Mouse (Mus musculus): ENCODE measurements around the gene Pmpca. TPM values are rescaled to one million over a fixed set of nuclear protein-coding genes. Genes with fewer than 3 reads are reported as not detected.
A peak's percentile ranks its signal among the peaks of the same experiment; 100 is the strongest.

Pmpca gene
- polyA plus RNA-seq, 1 experiment from 2014 or later, result 55.4 TPM

DNA sequence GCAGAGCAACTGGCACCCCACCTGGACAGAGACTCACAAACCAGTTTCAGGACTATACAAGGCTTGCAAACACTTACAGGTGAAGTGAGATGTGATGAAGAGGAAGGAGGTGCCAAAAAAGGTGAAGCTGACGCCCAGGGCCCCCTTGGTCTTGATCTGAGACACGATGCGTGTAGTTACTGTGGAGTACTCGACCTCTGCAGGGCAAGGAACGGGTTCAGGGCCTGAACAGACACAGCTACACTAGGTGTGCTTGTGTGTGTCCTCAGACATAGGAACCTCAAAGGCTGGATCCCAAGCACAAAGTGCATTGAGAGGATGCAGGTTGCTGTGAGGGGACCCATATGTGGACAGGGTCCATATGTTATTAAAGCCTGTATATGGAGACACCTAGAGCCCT lies 11.2 kb downstream of the Pmpca start:
- DNase-seq (ENCODE audit: low spot score), result no peak
- Histone ChIP-seq H3K4me3 (ENCODE audit: low read depth, low read length) (no peak overlapping the region), H3K27me3 (ENCODE audit: control insufficient read depth, insufficient read depth, low read length) (no peaks in the 10 kb centered on the region), H3K9ac (ENCODE audit: low read length) (no peak overlapping the region), H3K4me1 (replicated peaks; ENCODE audit: control insufficient read depth, insufficient read depth) (no peaks in the 10 kb centered on the region), H3K9me3 (ENCODE audit: control insufficient read depth, low read length) (no peaks in the 10 kb centered on the region), H3K27ac (replicated peaks) (no peak overlapping the region), H3K36me3 (ENCODE audit: control insufficient read depth, insufficient read depth, low read length) (peaks cover 48% of the 10 kb centered on the region), H3K4me2 (replicated peaks; ENCODE audit: low read depth) (no peak overlapping the region)
- TF ChIP-seq EP300 (optimal IDR thresholded peaks at IDR 0.05), result no peak
- no peak for TF ChIP-seq CTCF (IDR thresholded peaks at IDR 0.05; ENCODE audit: low read depth)
- 86% methylated on average over 5 of the region's 5 CpGs for WGBS
- ATAC-seq (ENCODE audit: low FRiP score, low TSS enrichment), result no peak

DNA sequence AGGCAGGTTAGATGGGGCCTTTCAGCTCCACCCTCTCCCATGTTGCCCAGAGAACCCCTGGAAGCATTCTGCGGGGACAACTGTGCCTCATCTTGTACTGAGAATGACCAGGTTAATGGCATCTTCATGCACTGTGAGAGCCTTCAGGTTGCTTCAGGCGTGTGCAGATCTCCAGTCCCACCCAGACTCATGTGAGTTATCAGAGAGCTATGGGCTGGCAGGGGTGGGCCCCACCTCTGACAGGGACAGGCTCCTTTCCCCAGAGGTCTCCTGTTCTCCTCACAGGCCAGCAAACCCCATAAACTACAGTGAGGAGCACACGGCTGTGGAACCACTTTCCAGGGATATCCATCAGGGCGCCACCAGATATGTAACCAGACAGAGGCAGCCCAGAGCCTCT lies 11.9 kb downstream of the Pmpca start:
- Histone ChIP-seq H3K9ac (ENCODE audit: low read length) (no peak overlapping the region), H3K9me3 (ENCODE audit: control insufficient read depth, low read length) (no peaks in the 10 kb centered on the region), H3K4me2 (replicated peaks; ENCODE audit: low read depth) (no peak overlapping the region), H3K4me1 (replicated peaks; ENCODE audit: control insufficient read depth, insufficient read depth) (no peaks in the 10 kb centered on the region), H3K27ac (replicated peaks) (no peak overlapping the region), H3K4me3 (ENCODE audit: low read depth, low read length) (no peak overlapping the region), H3K27me3 (ENCODE audit: control insufficient read depth, insufficient read depth, low read length) (no peaks in the 10 kb centered on the region), H3K36me3 (ENCODE audit: control insufficient read depth, insufficient read depth, low read length) (peaks cover 40% of the 10 kb centered on the region)
- ATAC-seq (ENCODE audit: low FRiP score, low TSS enrichment), result no peak
- TF ChIP-seq CTCF (IDR thresholded peaks at IDR 0.05; ENCODE audit: low read depth) (no peak), EP300 (optimal IDR thresholded peaks at IDR 0.05) (no peak)
- 82% methylated on average over 4 of the region's 4 CpGs for WGBS
- no peak for DNase-seq (ENCODE audit: low spot score)

DNA sequence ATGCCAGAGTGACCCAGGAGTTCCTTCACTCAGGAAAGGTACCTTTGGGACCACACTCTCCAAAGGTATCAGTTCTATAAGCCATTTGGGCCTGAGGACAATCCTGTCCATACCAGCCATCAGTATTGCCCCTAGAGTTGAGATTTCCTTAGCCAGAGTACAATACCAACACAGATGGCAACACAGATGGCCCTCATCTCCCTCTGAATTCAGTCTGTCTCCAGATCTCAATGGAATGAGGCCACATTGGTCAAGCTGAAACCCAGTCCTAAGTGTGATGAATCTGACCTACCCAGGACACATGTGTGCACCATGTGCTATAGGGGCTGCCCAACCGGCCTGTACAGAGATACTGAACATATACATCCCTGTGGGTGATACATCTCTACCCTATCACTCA lies 13.1 kb downstream of the Pmpca start:
- no peak for TF ChIP-seq EP300 (optimal IDR thresholded peaks at IDR 0.05)
- TF ChIP-seq CTCF (IDR thresholded peaks at IDR 0.05; ENCODE audit: low read depth), result no peak
- DNase-seq (ENCODE audit: low spot score) (no peak), ATAC-seq (ENCODE audit: low FRiP score, low TSS enrichment) (no peak)
- Histone ChIP-seq H3K27me3 (ENCODE audit: control insufficient read depth, insufficient read depth, low read length) (no peaks in the 10 kb centered on the region), H3K4me1 (replicated peaks; ENCODE audit: control insufficient read depth, insufficient read depth) (no peaks in the 10 kb centered on the region), H3K4me3 (ENCODE audit: low read depth, low read length) (no peak overlapping the region), H3K4me2 (replicated peaks; ENCODE audit: low read depth) (no peak overlapping the region), H3K27ac (replicated peaks) (no peak overlapping the region), H3K9ac (ENCODE audit: low read length) (no peak overlapping the region), H3K9me3 (ENCODE audit: control insufficient read depth, low read length) (no peaks in the 10 kb centered on the region), H3K36me3 (ENCODE audit: control insufficient read depth, insufficient read depth, low read length) (peaks cover 32% of the 10 kb centered on the region)
- 93% methylated on average over 1 of the region's 1 CpGs for WGBS

DNA sequence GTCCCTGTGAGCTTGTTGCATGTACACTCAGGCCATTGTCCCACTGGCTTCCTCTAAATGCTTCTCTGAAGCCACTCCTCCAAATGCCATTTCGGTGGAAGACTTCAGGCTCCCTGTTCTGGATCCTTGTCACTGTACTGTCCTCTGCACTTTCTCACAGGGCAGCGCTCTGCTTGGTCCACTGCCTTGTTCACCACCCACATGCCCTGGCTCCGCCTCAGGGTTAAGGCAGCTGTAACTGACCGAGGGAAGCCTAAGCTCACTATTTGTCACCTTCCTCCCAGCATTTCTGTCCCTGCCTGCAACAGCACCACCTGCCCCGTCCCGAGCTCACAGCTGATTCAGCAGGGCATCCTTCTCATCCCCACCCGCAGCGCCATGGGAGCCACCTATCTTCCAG lies 14.2 kb downstream of the Pmpca start:
- peaks cover 8% of the 10 kb centered on the region for H3K4me1 ChIP-seq (replicated peaks; ENCODE audit: control insufficient read depth, insufficient read depth)
- 77% methylated on average over 8 of the region's 8 CpGs for WGBS
- H3K9ac ChIP-seq (ENCODE audit: low read length), result no peak overlapping the region
- no peak overlapping the region for H3K4me2 ChIP-seq (replicated peaks; ENCODE audit: low read depth)
- H3K36me3 ChIP-seq (ENCODE audit: control insufficient read depth, insufficient read depth, low read length), result peaks cover 27% of the 10 kb centered on the region
- no peak overlapping the region for H3K27ac ChIP-seq (replicated peaks)
- H3K4me3 ChIP-seq (ENCODE audit: low read depth, low read length), result no peak overlapping the region
- DNase-seq (ENCODE audit: low spot score) (no peak), ATAC-seq (ENCODE audit: low FRiP score, low TSS enrichment) (no peak)
- H3K27me3 ChIP-seq (ENCODE audit: control insufficient read depth, insufficient read depth, low read length), result no peaks in the 10 kb centered on the region
- no peaks in the 10 kb centered on the region for H3K9me3 ChIP-seq (ENCODE audit: control insufficient read depth, low read length)
- no peak for TF ChIP-seq CTCF (IDR thresholded peaks at IDR 0.05; ENCODE audit: low read depth)
- no peak for TF ChIP-seq EP300 (optimal IDR thresholded peaks at IDR 0.05)

DNA sequence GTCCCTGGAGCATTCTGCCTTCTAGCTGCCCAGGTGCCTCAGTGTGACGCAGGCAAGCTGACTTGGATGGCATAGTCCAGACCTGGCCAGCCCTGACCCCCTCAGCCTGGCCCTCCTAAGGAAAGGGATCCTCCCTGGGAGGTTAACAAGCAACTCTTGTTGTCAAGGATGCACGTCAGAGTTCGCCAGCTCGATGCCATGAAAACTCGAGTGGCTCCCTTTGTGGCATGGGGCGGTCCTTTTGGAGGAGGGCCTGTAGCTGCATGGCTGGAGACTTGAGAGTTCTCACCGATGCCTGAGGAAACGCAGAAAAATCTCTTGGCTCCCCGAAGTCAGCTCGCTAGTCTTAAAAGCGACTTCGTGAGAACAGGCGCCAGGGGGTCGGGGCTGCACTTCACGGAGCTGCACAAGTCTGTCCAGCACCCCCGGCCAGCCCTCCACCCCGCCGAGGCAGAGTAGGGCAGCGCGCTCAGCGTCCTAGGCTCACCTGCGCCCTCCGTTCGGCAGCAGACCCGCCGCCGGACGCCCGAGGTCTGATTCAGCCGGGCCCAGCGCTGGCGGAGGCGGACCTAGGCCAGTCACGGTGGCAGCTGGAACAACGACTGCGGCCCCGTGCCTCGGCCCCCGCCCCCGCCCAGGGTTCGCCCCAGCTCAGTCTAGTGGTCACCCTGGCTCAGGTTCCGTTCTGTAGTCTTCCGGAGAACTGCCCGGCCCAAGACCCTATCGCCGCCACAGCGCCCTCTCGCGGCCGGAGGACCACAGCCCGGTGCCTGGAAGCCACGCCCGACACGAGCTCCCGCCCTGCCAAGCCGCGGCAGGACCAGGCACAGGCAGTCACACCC lies 19.6 kb downstream of the Pmpca start, which contains the start of gene Inpp5e:
Gene Inpp5e (minus strand): TSS at position 689 of the 842 bp plus-strand sequence.
- Histone ChIP-seq H3K9ac (ENCODE audit: low read length) (peak within 1 kb of the TSS; percentile 94), H3K9me3 (ENCODE audit: control insufficient read depth, low read length) (no peaks in the 10 kb centered on the region), H3K27me3 (ENCODE audit: control insufficient read depth, insufficient read depth, low read length) (no peaks in the 10 kb centered on the region), H3K36me3 (ENCODE audit: control insufficient read depth, insufficient read depth, low read length) (peaks cover 13% of the 10 kb centered on the region), H3K4me3 (ENCODE audit: low read depth, low read length) (peak within 1 kb of the TSS; percentile 86), H3K4me2 (replicated peaks; ENCODE audit: low read depth) (peak within 1 kb of the TSS; percentile 89), H3K27ac (replicated peaks) (peak within 1 kb of the TSS; percentile 87), H3K4me1 (replicated peaks; ENCODE audit: control insufficient read depth, insufficient read depth) (peaks cover 10% of the 10 kb centered on the region)
- TF ChIP-seq EP300 (optimal IDR thresholded peaks at IDR 0.05) (no peak), CTCF (IDR thresholded peaks at IDR 0.05; ENCODE audit: low read depth) (peak; percentile 98)
- under 1% methylated on average over 55 of the region's 57 CpGs for WGBS
- DNase-seq (ENCODE audit: low spot score) (peak; percentile 99), ATAC-seq (ENCODE audit: low FRiP score, low TSS enrichment) (peak; percentile 96)

DNA sequence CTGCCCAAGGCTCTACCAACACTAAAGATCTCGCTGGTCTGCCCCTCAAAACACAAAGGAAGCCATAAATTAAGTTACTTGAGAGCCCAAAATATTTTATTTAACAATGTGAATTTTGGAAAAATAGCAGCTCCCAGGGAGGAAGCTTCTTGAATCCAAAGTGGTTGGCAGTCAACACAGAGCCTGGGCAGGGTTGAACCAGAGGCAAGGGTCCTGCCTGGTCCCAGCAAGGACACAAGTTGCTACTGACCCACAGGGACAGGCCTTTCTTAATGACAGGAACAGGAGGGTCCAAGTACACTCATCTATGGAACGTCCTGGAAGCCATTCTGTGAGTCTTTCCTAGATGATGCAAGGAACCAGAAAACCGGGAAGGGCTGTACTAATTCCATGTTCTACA lies 20.2 kb downstream of the Pmpca start:
- H3K27ac ChIP-seq (replicated peaks), result peak overlapping the region; percentile 56; the same call in 1 of the 2 replicates
- H3K4me2 ChIP-seq (replicated peaks; ENCODE audit: low read depth), result peak overlapping the region; percentile 17; the same call in 1 of the 2 replicates
- DNase-seq (ENCODE audit: low spot score), result no peak
- no peak for ATAC-seq (ENCODE audit: low FRiP score, low TSS enrichment)
- WGBS, result 43% methylated on average over 3 of the region's 3 CpGs
- no peak for TF ChIP-seq EP300 (optimal IDR thresholded peaks at IDR 0.05)
- no peak for TF ChIP-seq CTCF (IDR thresholded peaks at IDR 0.05; ENCODE audit: low read depth)
- H3K4me3 ChIP-seq (ENCODE audit: low read depth, low read length), result no peak overlapping the region
- H3K9me3 ChIP-seq (ENCODE audit: control insufficient read depth, low read length), result no peaks in the 10 kb centered on the region
- H3K36me3 ChIP-seq (ENCODE audit: control insufficient read depth, insufficient read depth, low read length), result peaks cover 16% of the 10 kb centered on the region
- H3K4me1 ChIP-seq (replicated peaks; ENCODE audit: control insufficient read depth, insufficient read depth), result peaks cover 10% of the 10 kb centered on the region
- 0 out of 2 replicates have a peak overlapping the region, but pooled peaks have one; percentile 94 for H3K9ac ChIP-seq (ENCODE audit: low read length)
- H3K27me3 ChIP-seq (ENCODE audit: control insufficient read depth, insufficient read depth, low read length), result no peaks in the 10 kb centered on the region

Data from stomach, postnatal 0 days (tissue).